Mouse (Mus musculus) kidney, embryonic 15.5 days (tissue): ENCODE results near the gene Card6. TPM values are rescaled to one million over a fixed set of nuclear protein-coding genes. Genes with fewer than 3 reads are reported as not detected.

ENCODE experiments used
- polyA plus RNA-seq: library from polyadenylated mRNA; unstranded; fragments of >200 nt; fragmentation: Nextera tagmentation; extraction: Ambion mirVana; gene quantifications from 2 replicates; pipeline ENCODE4 v1.2.1, GENCODE M21; 2015

The Card6 gene
- polyA plus RNA-seq, 1 experiment from 2014 or later: 2.1 TPM

Other genes starting within 250 kb of the Card6 start
- gene Mroh2b, start 209.8 kb downstream of the Card6 start, polyA plus RNA-seq: not detected in 2 replicates
- gene C7, start 44.8 kb downstream of the Card6 start, polyA plus RNA-seq: 0.08 and 0.18 TPM in 2 replicates
- 602 and 688 TPM in 2 replicates for gene Rpl37, start 8.1 kb upstream of the Card6 start, polyA plus RNA-seq
- gene Prkaa1, start 35.3 kb upstream of the Card6 start, polyA plus RNA-seq: 22.6 and 23.7 TPM in 2 replicates
- 45.1 and 45.2 TPM in 2 replicates for gene Ttc33, start 77.0 kb upstream of the Card6 start, polyA plus RNA-seq
- gene Ptger4, start 135.6 kb upstream of the Card6 start, polyA plus RNA-seq: 4.2 and 5.2 TPM in 2 replicates